Mouse (Mus musculus) C2C12 (cell line): ENCODE measurements around the gene Gpr4.

ENCODE experiments used
- CEBPB ChIP-seq: IDR thresholded peaks from one replicate; pipeline ENCODE4 v1.6.1; 2011; ENCODE audit warnings: low read depth, mild to moderate bottlenecking, control low read depth, moderate library complexity
- CTCF ChIP-seq: IDR thresholded peaks from one replicate; pipeline ENCODE4 v1.5.1; 2011; ENCODE audit not compliant: control insufficient read depth, insufficient read depth, insufficient read length
- FOSL1 ChIP-seq: IDR thresholded peaks from one replicate; pipeline ENCODE4 v1.8.0; 2011; ENCODE audit warnings: mild to moderate bottlenecking, low read length; ENCODE audit not compliant: poor library complexity, insufficient read depth, severe bottlenecking
- MAX ChIP-seq: IDR thresholded peaks from one replicate; pipeline ENCODE4 v1.6.1; 2011; ENCODE audit warnings: mild to moderate bottlenecking, control low read depth
- MYOD1 ChIP-seq: IDR thresholded peaks from one replicate; pipeline ENCODE4 v1.6.1; 2011; ENCODE audit warnings: low read depth; ENCODE audit not compliant: control insufficient read depth, insufficient read length
- MYOG ChIP-seq: IDR thresholded peaks from one replicate; pipeline ENCODE4 v1.6.1; 2011; ENCODE audit not compliant: control insufficient read depth, insufficient read length; ENCODE audit errors: extremely low read depth
- USF1 ChIP-seq: IDR thresholded peaks from one replicate; pipeline ENCODE4 v1.6.1; 2011; ENCODE audit warnings: low read depth, mild to moderate bottlenecking, control low read depth, moderate library complexity

- no peak for TF ChIP-seq USF1
- no peak for TF ChIP-seq MYOG
- TF ChIP-seq CTCF = no peak
- TF ChIP-seq CEBPB = no peak
- no peak for TF ChIP-seq FOSL1
- no peak for TF ChIP-seq MAX
- TF ChIP-seq MYOD1 = no peak
Measured at GRCm38 (mm10) chr7:19208201-19208910, 4.0 kb upstream of the Gpr4 start.
